Mouse (Mus musculus) limb, embryonic 11.5 days (tissue): ENCODE measurements around the gene Gstk1. TPM values are rescaled to one million over a fixed set of nuclear protein-coding genes. Genes with fewer than 3 reads are reported as not detected.

ENCODE experiments used
- ATAC-seq: fragments of 200-750 bp; cut with Nextera tagmentation; 2 replicates; pipeline ENCODE4 v1.8.0; 2017; ENCODE audit warnings: low read depth; ENCODE audit not compliant: insufficient number of reproducible peaks, low FRiP score, low TSS enrichment
- DNase-seq: peaks from one replicate; pipeline ENCODE4 v3.0.0-alpha.2; 2015; ENCODE audit warnings: low spot score
- H3K27ac ChIP-seq: fragments of 300-500 bp; sonication (generic); replicated peaks from 2 replicates; pipeline ENCODE4 v1.5.1; 2014; ENCODE audit warnings: low read depth, mild to moderate bottlenecking, low read length
- H3K27me3 ChIP-seq: fragments of 300-500 bp; sonication (generic); 2 replicates; pipeline ENCODE4 v1.6.1; 2014; ENCODE audit warnings: mild to moderate bottlenecking, low read length, mixed read lengths; ENCODE audit not compliant: control insufficient read depth, insufficient read depth
- H3K36me3 ChIP-seq: fragments of 300-500 bp; sonication (generic); 2 replicates; pipeline ENCODE4 v1.6.1; 2014; ENCODE audit warnings: mild to moderate bottlenecking, low read length, moderate library complexity, mixed read lengths; ENCODE audit not compliant: control insufficient read depth, insufficient read depth
- H3K4me1 ChIP-seq: fragments of 300-500 bp; sonication (generic); 2 replicates; pipeline ENCODE4 v1.6.1; 2014; ENCODE audit warnings: low read length, mixed read lengths; ENCODE audit not compliant: control insufficient read depth, insufficient read depth
- H3K4me2 ChIP-seq: fragments of 300-500 bp; sonication (generic); 2 replicates; pipeline ENCODE4 v1.6.1; 2014; ENCODE audit warnings: low read depth, mild to moderate bottlenecking, moderate library complexity; ENCODE audit not compliant: severe bottlenecking
- H3K4me3 ChIP-seq: fragments of 300-500 bp; sonication (generic); 2 replicates; pipeline ENCODE4 v1.5.1; 2014; ENCODE audit warnings: low read depth, low read length
- H3K9ac ChIP-seq: fragments of 300-500 bp; sonication (generic); 2 replicates; pipeline ENCODE4 v1.6.1; 2014; ENCODE audit warnings: mild to moderate bottlenecking, low read length
- H3K9me3 ChIP-seq: fragments of 300-500 bp; sonication (generic); 2 replicates; pipeline ENCODE4 v1.6.1; 2016; ENCODE audit warnings: low read length; ENCODE audit not compliant: control insufficient read depth
- WGBS: fragments of 180-500 bp; shearing (Covaris S2); extraction: QIAGEN DNeasy Blood & Tissue Kit; methylation state at CpG from one replicate; pipeline ENCODE4 v1.1.7; 2014; 5-methylcytosine and 5-hydroxymethylcytosine counted together
- polyA plus RNA-seq: library from polyadenylated mRNA; unstranded; fragments of >200 nt; fragmentation: Nextera tagmentation; extraction: Ambion mirVana; gene quantifications from 2 replicates; pipeline ENCODE4 v1.2.1, GENCODE M21; 2014

The Gstk1 gene
- polyA plus RNA-seq, 1 experiment from 2014 or later, result 21.1 TPM

- H3K4me2 ChIP-seq, result no peak overlapping the region
- no peak for ATAC-seq
- no peak overlapping the region for H3K4me3 ChIP-seq
- H3K4me1 ChIP-seq, result no peaks in the 10 kb centered on the region
- 64% methylated on average over 6 of the region's 6 CpGs for WGBS
- DNase-seq, result no peak
- H3K27me3 ChIP-seq, result no peaks in the 10 kb centered on the region
- no peak overlapping the region for H3K27ac ChIP-seq
- no peaks in the 10 kb centered on the region for H3K36me3 ChIP-seq
- H3K9me3 ChIP-seq, result no peaks in the 10 kb centered on the region
- no peak overlapping the region for H3K9ac ChIP-seq
These were observed 14.7 kb downstream of the Gstk1 start for GRCm38 (mm10) chr6:42260430-42260829.

DNA sequence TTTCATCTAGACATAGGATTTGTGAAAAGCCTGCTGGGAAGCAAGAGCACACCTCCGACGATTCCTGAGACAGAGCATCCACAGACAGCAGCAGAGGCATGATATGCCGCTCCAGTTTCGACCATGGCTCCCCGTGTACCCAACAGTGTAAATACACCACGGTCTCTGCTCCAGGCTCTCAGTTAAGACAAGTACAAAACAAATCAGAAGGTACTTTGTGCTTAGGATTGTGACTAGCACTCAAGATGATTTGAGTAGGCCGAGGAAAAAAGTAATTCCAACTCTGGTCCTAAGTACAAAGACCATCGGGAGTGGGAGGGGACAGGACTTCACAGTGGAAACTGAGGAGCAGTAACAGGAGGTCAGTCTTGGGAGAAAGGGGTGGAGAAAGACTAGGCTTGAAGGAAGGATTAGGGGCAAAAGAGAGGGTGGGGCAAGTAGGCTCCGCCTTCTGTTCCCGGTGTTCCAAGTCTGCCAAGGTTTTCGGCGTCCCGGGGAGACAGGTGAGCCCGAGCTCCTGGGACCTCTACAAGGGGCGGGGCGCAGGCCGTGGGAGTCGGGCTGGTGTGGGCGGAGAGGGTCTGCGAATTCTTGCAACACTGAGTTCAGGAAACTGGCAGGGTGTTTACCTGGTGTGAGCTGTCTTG, 15.9 kb downstream of the Gstk1 start, which contains the start of gene Tmem139:
Tmem139 (plus strand) TSS at position 447 of the 647 bp plus-strand sequence.
- ATAC-seq (no peak), DNase-seq (no peak)
- Histone ChIP-seq H3K4me2 (peak within 1 kb of the TSS; percentile 29), H3K4me1 (no peaks in the 10 kb centered on the region), H3K9ac (peak within 1 kb of the TSS; percentile 52; the same call in 1 of the 2 replicates), H3K4me3 (peak within 1 kb of the TSS; percentile 15; the same call in 1 of the 2 replicates), H3K36me3 (no peaks in the 10 kb centered on the region), H3K27me3 (no peaks in the 10 kb centered on the region), H3K9me3 (no peaks in the 10 kb centered on the region), H3K27ac (no peak within 1 kb of the TSS)
- WGBS, result 11% methylated on average over 20 of the region's 20 CpGs

DNA sequence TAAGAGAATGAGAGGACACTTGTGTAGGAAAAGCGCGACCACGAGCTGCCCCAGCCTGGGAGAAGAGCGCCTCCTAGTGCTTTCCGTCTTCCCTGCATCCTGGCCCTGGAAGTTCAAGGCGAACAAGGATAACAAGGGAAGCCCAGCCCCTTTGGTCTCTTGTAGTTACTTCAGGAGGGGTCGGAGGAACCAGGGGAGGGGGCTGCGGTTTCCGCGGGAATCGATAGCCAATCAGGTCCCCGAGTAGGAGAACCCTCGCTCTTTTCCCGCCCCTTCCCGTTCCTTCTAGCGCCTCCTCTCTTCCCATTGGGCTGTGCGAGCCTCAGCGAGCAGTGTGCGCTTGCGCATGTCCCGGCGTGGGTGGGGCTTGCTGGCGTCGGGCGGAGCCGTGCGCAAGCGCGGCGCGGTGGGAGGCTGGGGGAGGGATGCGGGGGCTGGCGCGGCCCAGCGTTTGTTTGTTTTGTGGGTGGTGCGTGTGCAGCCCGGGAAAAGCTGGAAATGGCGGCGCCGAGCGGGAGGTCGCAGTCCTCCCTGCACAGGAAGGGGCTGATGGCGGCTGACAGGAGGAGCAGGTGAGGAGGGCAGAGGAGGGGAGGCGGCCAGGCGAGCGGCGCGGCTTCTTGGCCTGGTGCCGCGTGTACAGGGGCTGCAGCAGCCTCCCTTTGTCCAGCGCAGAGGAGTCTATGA, 19.0 kb downstream of the Gstk1 start, which contains the start of gene Casp2:
Casp2 (plus strand) TSS at position 360 of the 687 bp plus-strand sequence.
- under 1% methylated on average over 43 of the region's 51 CpGs for WGBS
- H3K9me3 ChIP-seq, result no peaks in the 10 kb centered on the region
- H3K27me3 ChIP-seq, result no peaks in the 10 kb centered on the region
- peak within 1 kb of the TSS; percentile 91 for H3K9ac ChIP-seq
- DNase-seq (peak; percentile 97), ATAC-seq (peak; percentile 99)
- peak within 1 kb of the TSS; percentile 61 for H3K4me2 ChIP-seq
- H3K36me3 ChIP-seq, result peaks cover 12% of the 10 kb centered on the region; the same call in 1 of the 2 replicates
- peak within 1 kb of the TSS; percentile 68 for H3K27ac ChIP-seq
- peak within 1 kb of the TSS; percentile 56 for H3K4me3 ChIP-seq
- no peaks in the 10 kb centered on the region for H3K4me1 ChIP-seq

DNA sequence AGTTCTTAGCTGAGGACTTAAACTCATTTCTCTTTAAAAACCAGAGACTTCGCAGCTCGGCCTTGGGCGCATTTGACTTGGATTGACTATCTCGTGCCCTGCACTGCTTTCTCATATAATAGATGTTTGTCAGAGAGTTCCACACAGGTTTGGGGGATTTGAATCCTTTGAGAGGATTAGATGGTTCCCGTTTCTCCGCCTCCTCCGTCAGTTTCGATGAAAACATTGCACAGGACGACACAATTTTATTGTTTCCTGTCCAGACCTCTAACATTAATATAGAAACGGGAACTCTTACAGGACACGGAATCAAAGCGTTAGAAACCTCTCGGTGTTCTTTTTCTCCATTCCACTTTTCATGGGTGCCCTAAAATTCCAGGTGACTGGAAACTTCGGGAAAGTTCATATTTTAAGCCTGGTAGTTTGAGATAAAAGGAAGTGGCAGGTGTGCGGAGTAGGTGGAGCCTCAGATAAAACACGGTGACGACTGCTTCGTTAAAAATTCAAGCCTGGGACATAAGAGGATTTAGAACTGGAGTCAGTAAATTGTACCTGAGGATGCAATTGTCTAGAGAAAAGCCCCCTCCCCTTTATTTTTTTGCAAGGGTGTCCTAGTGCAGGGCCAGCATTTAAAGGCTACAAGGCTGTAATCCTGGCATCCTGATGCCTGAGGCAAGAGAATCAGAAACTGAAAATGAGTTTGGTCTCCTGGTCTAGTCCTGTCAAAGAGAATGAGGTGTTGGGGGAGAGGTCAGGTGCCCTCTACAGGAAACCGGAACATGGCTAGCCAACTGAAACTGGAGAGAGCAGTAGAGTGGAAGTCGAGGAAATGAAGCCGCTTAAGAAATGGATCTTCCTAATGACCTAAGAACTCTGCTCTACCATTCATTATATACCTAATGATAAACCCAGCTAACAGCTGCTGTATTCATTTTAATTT, 19.9 kb downstream of the Gstk1 start:
- Histone ChIP-seq H3K9ac (peak overlapping the region; percentile 91), H3K27ac (peak overlapping the region; percentile 68), H3K4me3 (peak overlapping the region; percentile 56), H3K9me3 (no peaks in the 10 kb centered on the region), H3K27me3 (no peaks in the 10 kb centered on the region), H3K36me3 (peaks cover 12% of the 10 kb centered on the region; the same call in 1 of the 2 replicates), H3K4me1 (no peaks in the 10 kb centered on the region), H3K4me2 (peak overlapping the region; percentile 61)
- DNase-seq, result peak; percentile 49
- under 1% methylated on average over 21 of the region's 21 CpGs for WGBS
- no peak for ATAC-seq

DNA sequence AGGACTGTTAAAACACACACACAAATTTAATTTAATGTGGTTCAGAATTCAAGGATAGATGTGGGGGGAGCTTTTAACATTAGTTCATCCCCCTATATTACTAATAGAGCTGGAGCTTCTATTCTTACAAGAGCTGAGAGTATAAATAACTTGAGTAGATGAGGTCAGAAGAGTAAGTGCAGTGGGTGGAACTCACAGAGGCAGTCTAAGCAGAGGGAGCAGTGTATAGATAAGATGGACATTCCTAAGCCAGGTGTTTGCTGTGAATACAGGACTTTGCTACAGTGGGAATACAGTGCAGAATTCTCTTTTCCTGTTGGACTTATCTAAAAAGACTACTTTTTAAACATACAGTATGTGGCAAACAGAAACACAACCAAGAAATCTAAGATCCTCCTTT, 25.1 kb downstream of the Gstk1 start:
- no peak for ATAC-seq
- no peaks in the 10 kb centered on the region for H3K4me1 ChIP-seq
- no peak overlapping the region for H3K4me3 ChIP-seq
- H3K9ac ChIP-seq, result no peak overlapping the region
- no peak overlapping the region for H3K4me2 ChIP-seq
- H3K9me3 ChIP-seq, result no peaks in the 10 kb centered on the region
- H3K36me3 ChIP-seq, result peaks cover 22% of the 10 kb centered on the region; the same call in 1 of the 2 replicates
- H3K27me3 ChIP-seq, result no peaks in the 10 kb centered on the region
- no peak for DNase-seq
- H3K27ac ChIP-seq, result no peak overlapping the region

- no peak overlapping the region for H3K9ac ChIP-seq
- H3K36me3 ChIP-seq, result peaks cover 28% of the 10 kb centered on the region; the same call in 1 of the 2 replicates
- no peak overlapping the region for H3K4me3 ChIP-seq
- no peak overlapping the region for H3K4me2 ChIP-seq
- WGBS, result 78% methylated on average over 2 of the region's 2 CpGs
- no peaks in the 10 kb centered on the region for H3K9me3 ChIP-seq
- no peak overlapping the region for H3K27ac ChIP-seq
- DNase-seq (no peak), ATAC-seq (no peak)
- no peaks in the 10 kb centered on the region for H3K4me1 ChIP-seq
- H3K27me3 ChIP-seq, result no peaks in the 10 kb centered on the region
These were observed 30.4 kb downstream of the Gstk1 start for GRCm38 (mm10) chr6:42276151-42276550.

GRCm38 (mm10) chr6:42282865-42283528, 37.3 kb downstream of the Gstk1 start:
- no peaks in the 10 kb centered on the region for H3K4me1 ChIP-seq
- no peaks in the 10 kb centered on the region for H3K9me3 ChIP-seq
- H3K4me2 ChIP-seq, result no peak overlapping the region
- DNase-seq (no peak), ATAC-seq (no peak; the same call in 1 of the 2 replicates)
- 74% methylated on average over 5 of the region's 5 CpGs for WGBS
- H3K36me3 ChIP-seq, result peaks cover 16% of the 10 kb centered on the region; the same call in 1 of the 2 replicates
- no peak overlapping the region for H3K27ac ChIP-seq
- H3K4me3 ChIP-seq, result no peak overlapping the region
- no peak overlapping the region for H3K9ac ChIP-seq
- no peaks in the 10 kb centered on the region for H3K27me3 ChIP-seq
